Comparison of ENCODE assay signal across 31 mouse cellular contexts in the genomic region with DNA sequence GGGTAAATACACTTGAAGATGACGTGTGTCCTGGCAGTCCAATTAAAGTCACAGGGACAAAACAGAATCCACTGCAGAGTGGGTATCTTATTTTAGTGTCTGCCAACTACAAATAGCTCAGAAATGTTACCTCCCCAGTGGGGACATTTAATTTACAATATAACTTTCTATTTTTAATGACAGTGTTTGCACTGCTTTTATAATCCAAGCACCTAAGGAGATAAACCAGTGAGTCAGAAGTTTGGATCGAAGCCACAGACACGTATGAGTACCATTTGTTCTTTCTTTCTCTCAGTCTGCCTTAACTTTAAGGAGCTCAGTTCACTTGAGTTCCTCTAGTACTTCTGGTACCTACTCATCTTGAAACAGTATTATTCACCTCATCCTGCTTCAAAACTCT.
DNase-seq lines count a peak whose midpoint lies in the region; ATAC-seq lines count a peak whose summit lies in the region.
"Had no signal": no experiment of that assay in that cellular context is flagged by ENCODE, and none has a peak within 500 bp of the region (broad histone marks: within the 10 kb centered on the region; RNA-seq: fewer than 3 reads in every experiment).

No protein-coding gene starts in this region.

- no peak overlapping the region for H3K27ac ChIP-seq in forebrain, embryonic 11.5 days (ENCODE audit: low read depth, low read length)
- H3K27ac ChIP-seq: embryonic facial prominence, embryonic 13.5 days; forebrain, embryonic 10.5 days; heart, embryonic 15.5 days; layer of hippocampus, adult 2 months; liver, embryonic 14.5 days; midbrain, embryonic 12.5 days; neural tube, embryonic 13.5 days had no signal

- no peaks in the 10 kb centered on the region for H3K36me3 ChIP-seq in forebrain, embryonic 11.5 days (ENCODE audit: control insufficient read depth, insufficient read depth, low read length)
- H3K36me3 ChIP-seq: embryonic facial prominence, embryonic 13.5 days; forebrain, embryonic 10.5 days; G1E; heart, embryonic 15.5 days; midbrain, embryonic 12.5 days; neural tube, embryonic 13.5 days had no signal

- no peak overlapping the region for H3K4me3 ChIP-seq in forebrain, embryonic 11.5 days (ENCODE audit: low read depth, low read length)
- H3K4me3 ChIP-seq: embryonic facial prominence, embryonic 13.5 days; forebrain, embryonic 10.5 days; heart, embryonic 15.5 days; layer of hippocampus, adult 2 months; megakaryocyte, embryonic 14.5 days; midbrain, embryonic 12.5 days; neural tube, embryonic 13.5 days had no signal

- H3K4me2 ChIP-seq in forebrain, embryonic 11.5 days (ENCODE audit: low read depth, low read length, severe bottlenecking), result no peak overlapping the region
- H3K4me2 ChIP-seq: embryonic facial prominence, embryonic 13.5 days; heart, embryonic 15.5 days; midbrain, embryonic 12.5 days; neural tube, embryonic 13.5 days had no signal

- ATAC-seq in frontal cortex, adult (ENCODE audit: low TSS enrichment), result peak; percentile 91
- no peak for ATAC-seq in forebrain, embryonic 11.5 days (replicated peaks; ENCODE audit: low FRiP score)
- ATAC-seq: forebrain, postnatal 0 days; hindbrain, embryonic 16.5 days had no signal

- H3K9ac ChIP-seq in forebrain, embryonic 11.5 days (ENCODE audit: low read length), result no peak overlapping the region
- H3K9ac ChIP-seq: embryonic facial prominence, embryonic 13.5 days; forebrain, postnatal 0 days; heart, embryonic 15.5 days; liver, embryonic 14.5 days; midbrain, embryonic 12.5 days; neural tube, embryonic 13.5 days had no signal

- WGBS in forebrain, embryonic 11.5 days, result 88% methylated on average over 3 of the region's 3 CpGs

- H3K27me3 ChIP-seq in forebrain, embryonic 11.5 days (ENCODE audit: control insufficient read depth, insufficient read depth, low read length), result no peaks in the 10 kb centered on the region
- H3K27me3 ChIP-seq: embryonic facial prominence, embryonic 13.5 days; heart, embryonic 15.5 days; megakaryocyte, embryonic 14.5 days; midbrain, embryonic 12.5 days; neural tube, embryonic 13.5 days had no signal

- H3K4me1 ChIP-seq in forebrain, embryonic 11.5 days (replicated peaks; ENCODE audit: control insufficient read depth, insufficient read depth, low read length), result no peaks in the 10 kb centered on the region
- H3K4me1 ChIP-seq: embryonic facial prominence, embryonic 13.5 days; forebrain, embryonic 10.5 days; megakaryocyte, embryonic 14.5 days; midbrain, embryonic 12.5 days; neural tube, embryonic 13.5 days had no signal

- DNase-seq in frontal cortex, postnatal 10 days (ENCODE audit: low spot score in 2 of 2), result no peak
- peak; percentile 8 to 24 for DNase-seq in left cerebral cortex, adult 9 months (ENCODE audit: low spot score in 2 of 2)
- DNase-seq in left cerebral cortex, adult 11 months (ENCODE audit: low spot score), result no peak
- DNase-seq in right cerebral cortex, adult 18-20 months, result peak; percentile 42
- no peak for DNase-seq in right cerebral cortex, postnatal 14 days
- no peak for DNase-seq in forebrain, embryonic 11.5 days (ENCODE audit: low spot score)
- DNase-seq in kidney, adult 11 months, result no peak
- DNase-seq: adrenal gland, postnatal 14 days; cerebellum, adult 11-12 months; cerebellum, adult 9-11 months; forebrain, postnatal 0 days; gastrocnemius, postnatal 10 days; kidney, adult 2 months; kidney, postnatal 36 days; liver; lung, adult 2 months; lung, postnatal 4 days; spleen, adult 18-20 months; thymus, adult 2 months; thymus, postnatal 36 days had no signal

- H3K9me3 ChIP-seq in forebrain, embryonic 11.5 days (ENCODE audit: control insufficient read depth, low read length), result no peaks in the 10 kb centered on the region
- H3K9me3 ChIP-seq: embryonic facial prominence, embryonic 13.5 days; forebrain, embryonic 10.5 days; G1E; heart, embryonic 15.5 days; megakaryocyte, embryonic 14.5 days; midbrain, embryonic 12.5 days; neural tube, embryonic 13.5 days had no signal

Comparison
In these comparisons a context has a peak if more than half of its experiments do, and no peak if none do; other contexts are left out.
1. DNase-seq: peak in left cerebral cortex, adult 9 months (2 of 2) and right cerebral cortex, adult 18-20 months (single experiment); none in frontal cortex, postnatal 10 days (0 of 2), left cerebral cortex, adult 11 months (single experiment), right cerebral cortex, postnatal 14 days (single experiment), forebrain, embryonic 11.5 days (single experiment) and kidney, adult 11 months (single experiment).